Mouse (Mus musculus) heart, embryonic 12.5 days (tissue): Measurements from ENCODE around the gene Immp2l. TPM values are rescaled to one million over a fixed set of nuclear protein-coding genes. Genes with fewer than 3 reads are reported as not detected.

Source experiments
- ATAC-seq: fragments of 200-750 bp; cut with Nextera tagmentation; 2 replicates; pipeline ENCODE4 v1.8.0; 2017; ENCODE audit warnings: moderate TSS enrichment, moderate library complexity; ENCODE audit not compliant: insufficient number of reproducible peaks, low FRiP score
- H3K27ac ChIP-seq: fragments of 300-500 bp; sonication (generic); 2 replicates; pipeline ENCODE4 v1.5.1; 2016; ENCODE audit warnings: mild to moderate bottlenecking, moderate library complexity; ENCODE audit not compliant: poor library complexity, severe bottlenecking
- H3K27me3 ChIP-seq: fragments of 300-500 bp; sonication (generic); replicated peaks from 2 replicates; pipeline ENCODE4 v1.6.1; 2016; ENCODE audit warnings: mild to moderate bottlenecking, moderate library complexity
- H3K36me3 ChIP-seq: fragments of 300-500 bp; sonication (generic); 2 replicates; pipeline ENCODE4 v1.6.1; 2016; ENCODE audit warnings: mild to moderate bottlenecking, moderate library complexity
- H3K4me1 ChIP-seq: fragments of 300-500 bp; sonication (generic); replicated peaks from 2 replicates; pipeline ENCODE4 v1.6.1; 2016; ENCODE audit warnings: mild to moderate bottlenecking
- H3K4me2 ChIP-seq: fragments of 300-500 bp; sonication (generic); 2 replicates; pipeline ENCODE4 v1.6.1; 2016; ENCODE audit warnings: mild to moderate bottlenecking, moderate library complexity
- H3K4me3 ChIP-seq: fragments of 300-500 bp; sonication (generic); 2 replicates; pipeline ENCODE4 v1.5.1; 2016; ENCODE audit warnings: mild to moderate bottlenecking
- H3K9ac ChIP-seq: fragments of 300-500 bp; sonication (generic); 2 replicates; pipeline ENCODE4 v1.6.1; 2016; ENCODE audit warnings: mild to moderate bottlenecking, moderate library complexity
- H3K9me3 ChIP-seq: fragments of 300-500 bp; sonication (generic); replicated peaks from 2 replicates; pipeline ENCODE4 v1.6.1; 2016; ENCODE audit warnings: mild to moderate bottlenecking, moderate library complexity
- WGBS: fragments of 180-500 bp; shearing (Covaris S2); methylation state at CpG from one replicate; pipeline ENCODE4 v1.1.7; 2016; 5-methylcytosine and 5-hydroxymethylcytosine counted together
- polyA plus RNA-seq: library from polyadenylated mRNA; unstranded; fragments of >200 nt; fragmentation: Nextera tagmentation; extraction: Ambion mirVana; gene quantifications from 2 replicates; pipeline ENCODE4 v1.2.1, GENCODE M21; 2016

Gene Immp2l
- polyA plus RNA-seq, 1 experiment from 2014 or later, result 12.4 TPM

DNA sequence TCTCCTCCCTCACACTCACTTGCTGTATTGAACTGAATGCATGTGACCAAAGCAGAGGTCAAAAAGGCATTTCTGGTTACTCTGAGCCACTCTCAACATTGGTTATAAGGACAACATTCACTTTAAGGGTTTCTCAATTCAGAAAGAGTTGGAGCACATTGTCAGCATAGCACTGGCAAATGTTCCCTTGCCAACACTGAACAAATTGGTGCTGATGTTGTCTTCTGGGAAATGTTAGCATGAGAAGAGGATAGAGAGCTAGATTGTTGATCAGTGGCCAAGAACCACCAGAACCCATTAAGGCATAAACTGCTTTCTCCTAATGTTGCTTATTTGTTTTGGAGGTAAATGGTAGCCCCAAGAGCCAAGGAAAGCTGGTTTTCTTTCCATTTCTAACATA lies 922.6 kb downstream of the Immp2l start:
- H3K27ac ChIP-seq, result no peak overlapping the region
- ATAC-seq, result no peak
- no peaks in the 10 kb centered on the region for H3K9me3 ChIP-seq
- H3K27me3 ChIP-seq, result no peaks in the 10 kb centered on the region
- no peaks in the 10 kb centered on the region for H3K4me1 ChIP-seq
- H3K4me3 ChIP-seq, result no peak overlapping the region
- no peaks in the 10 kb centered on the region for H3K36me3 ChIP-seq
- no peak overlapping the region for H3K9ac ChIP-seq
- H3K4me2 ChIP-seq, result no peak overlapping the region

DNA sequence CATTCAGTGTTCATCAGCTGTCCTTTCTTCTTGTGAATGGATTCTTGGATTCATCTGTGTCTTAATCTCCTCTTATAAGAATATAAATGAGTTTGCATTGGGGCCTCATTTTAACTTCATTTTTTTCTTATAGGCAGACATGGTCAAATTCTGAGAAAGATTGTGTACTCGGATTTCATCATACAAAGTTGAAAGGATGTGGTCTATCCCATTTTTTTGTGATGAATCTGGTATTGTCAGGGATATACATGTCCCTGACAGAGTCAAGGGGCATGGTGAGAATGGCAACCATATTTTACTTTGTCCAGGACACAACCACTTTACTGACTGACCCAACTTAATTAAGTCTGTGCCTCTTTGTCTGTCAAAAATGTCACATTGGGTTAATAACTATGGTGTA lies 925.5 kb downstream of the Immp2l start:
- Histone ChIP-seq H3K4me1 (no peaks in the 10 kb centered on the region), H3K36me3 (no peaks in the 10 kb centered on the region), H3K9ac (no peak overlapping the region), H3K27me3 (no peaks in the 10 kb centered on the region), H3K4me2 (no peak overlapping the region), H3K27ac (no peak overlapping the region), H3K4me3 (no peak overlapping the region), H3K9me3 (no peaks in the 10 kb centered on the region)
- 74% methylated on average over 1 of the region's 1 CpGs for WGBS
- no peak for ATAC-seq

DNA sequence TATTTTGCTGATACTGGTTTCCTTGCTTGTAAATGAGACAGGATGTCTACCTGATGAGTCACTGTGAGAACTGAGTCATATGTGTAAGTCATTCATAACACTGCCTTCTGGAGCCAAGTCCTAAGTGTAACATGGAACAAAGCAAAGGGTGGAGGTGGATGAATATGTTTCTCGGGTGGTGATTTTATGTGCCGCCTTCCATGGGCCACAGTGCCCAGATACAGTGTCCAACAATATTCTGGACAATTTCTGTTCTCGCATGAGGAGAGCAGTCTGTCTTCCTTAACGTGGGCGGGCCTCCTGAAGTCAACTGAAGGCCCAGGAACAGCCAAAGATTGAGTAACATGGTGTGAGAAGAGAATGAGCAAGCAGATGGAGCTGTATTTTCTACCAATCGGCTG lies 926.0 kb downstream of the Immp2l start:
- Histone ChIP-seq H3K4me1 (no peaks in the 10 kb centered on the region), H3K9me3 (no peaks in the 10 kb centered on the region), H3K27ac (no peak overlapping the region), H3K4me2 (no peak overlapping the region), H3K4me3 (no peak overlapping the region), H3K9ac (no peak overlapping the region), H3K36me3 (no peaks in the 10 kb centered on the region), H3K27me3 (no peaks in the 10 kb centered on the region)
- 82% methylated on average over 6 of the region's 6 CpGs for WGBS
- ATAC-seq, result no peak

DNA sequence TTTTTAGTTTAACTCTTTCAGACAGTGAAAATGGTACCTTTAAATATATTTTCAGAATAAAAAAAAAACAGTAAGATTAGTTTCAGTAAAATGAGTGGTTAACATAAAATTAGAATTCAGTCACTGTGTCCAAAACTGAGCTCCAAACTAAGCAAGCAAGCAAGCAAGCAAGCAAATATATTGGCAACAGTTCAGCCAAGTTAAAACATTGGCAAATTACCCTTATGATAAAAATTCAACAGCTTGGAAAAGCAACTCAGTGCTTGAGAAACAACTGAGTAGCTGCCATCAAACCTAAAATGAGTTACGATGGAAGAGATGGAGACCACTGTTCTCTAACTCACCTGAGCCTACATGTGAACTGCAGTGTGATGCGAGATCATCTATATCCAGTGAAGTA lies 926.8 kb downstream of the Immp2l start:
- no peaks in the 10 kb centered on the region for H3K36me3 ChIP-seq
- no peak overlapping the region for H3K4me2 ChIP-seq
- H3K9ac ChIP-seq, result no peak overlapping the region
- H3K4me3 ChIP-seq, result no peak overlapping the region
- ATAC-seq, result no peak
- H3K27me3 ChIP-seq, result no peaks in the 10 kb centered on the region
- H3K9me3 ChIP-seq, result no peaks in the 10 kb centered on the region
- no peak overlapping the region for H3K27ac ChIP-seq
- WGBS, result 82% methylated on average over 2 of the region's 2 CpGs
- no peaks in the 10 kb centered on the region for H3K4me1 ChIP-seq

DNA sequence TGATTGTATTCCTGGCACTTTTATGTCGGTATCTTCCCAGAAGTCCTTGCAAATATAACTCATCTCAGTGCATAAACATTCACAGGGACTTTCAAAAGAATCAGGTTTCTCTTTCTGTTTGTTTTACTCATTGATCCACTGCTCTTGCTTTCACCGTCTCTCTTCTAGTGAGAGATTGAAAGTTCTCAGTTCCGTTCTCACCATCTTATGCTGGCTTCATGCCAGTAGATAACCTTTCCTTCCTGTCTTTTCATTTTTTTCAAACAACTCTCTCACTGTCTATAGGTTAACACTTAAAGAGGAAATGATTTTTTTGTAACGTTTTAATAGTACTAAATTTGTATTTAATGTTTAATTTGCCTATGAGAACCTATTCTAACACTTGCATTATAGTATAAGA lies 937.1 kb downstream of the Immp2l start:
- Histone ChIP-seq H3K4me1 (no peaks in the 10 kb centered on the region), H3K27ac (no peak overlapping the region), H3K27me3 (no peaks in the 10 kb centered on the region), H3K9me3 (no peaks in the 10 kb centered on the region), H3K9ac (no peak overlapping the region), H3K4me3 (no peak overlapping the region), H3K4me2 (no peak overlapping the region), H3K36me3 (no peaks in the 10 kb centered on the region)
- 36% methylated on average over 4 of the region's 4 CpGs for WGBS
- ATAC-seq, result no peak

DNA sequence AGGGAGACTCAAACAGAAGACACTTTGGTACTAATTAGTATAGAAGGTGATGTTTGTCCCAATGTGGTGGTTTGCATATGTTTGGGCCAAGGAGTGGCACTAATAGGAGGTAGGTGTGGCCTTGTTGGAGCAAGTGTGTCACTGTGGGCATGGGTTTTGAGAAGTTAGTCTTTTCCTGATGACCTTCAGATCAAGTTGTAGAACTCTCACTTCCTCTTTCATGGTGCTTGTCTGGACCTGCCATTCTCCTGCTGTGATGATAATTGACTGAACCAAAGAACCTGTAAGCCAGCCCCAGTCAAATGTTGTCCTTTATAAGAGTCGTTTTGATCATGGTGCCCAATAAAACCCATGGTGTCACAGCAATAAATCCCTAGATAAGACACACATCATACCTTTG lies 967.5 kb downstream of the Immp2l start:
- Histone ChIP-seq H3K4me2 (no peak overlapping the region), H3K4me1 (no peaks in the 10 kb centered on the region), H3K36me3 (no peaks in the 10 kb centered on the region), H3K27me3 (no peaks in the 10 kb centered on the region), H3K4me3 (no peak overlapping the region), H3K27ac (no peak overlapping the region), H3K9me3 (no peaks in the 10 kb centered on the region), H3K9ac (no peak overlapping the region)
- ATAC-seq, result no peak
- WGBS, result 67% methylated on average over 1 of the region's 1 CpGs
